Mouse (Mus musculus) layer of hippocampus, adult 6 months (tissue): Measurements from ENCODE around the gene Fbxo21. TPM values are rescaled to one million over a fixed set of nuclear protein-coding genes. Genes with fewer than 3 reads are reported as not detected.

Source experiments
- long read RNA-seq, 2 experiments: library from polyadenylated mRNA; unstranded; transcript quantifications; one replicate each; pipeline ENCODE4 v2.0.0; 2019 to 2020
- polyA plus RNA-seq: library from polyadenylated mRNA; unstranded; fragments of <200 nt; fragmentation: Nextera tagmentation; gene quantifications from 2 replicates; pipeline ENCODE4 v1.2.3, GENCODE M21; 2021

The Fbxo21 gene
- 57.4 and 61.8 TPM in 2 replicates for polyA plus RNA-seq
- long read RNA-seq, experiment 1, transcript Fbxo21-206 (12 exons, 3,959 nt), result minor isoform, 32 of 150 reads
- long read RNA-seq, experiment 1, transcript Fbxo21-201 (12 exons, 3,883 nt), result major isoform, 60 of 150 reads
- long read RNA-seq, experiment 1, partial matches to known transcripts, result 50 of 150 reads
- long read RNA-seq, experiment 1, other reads (novel, unspliced or antisense), result 6 of 150 reads
- long read RNA-seq, experiment 2, transcript Fbxo21-206 (12 exons, 3,959 nt), result minor isoform, 202 of 911 reads
- long read RNA-seq, experiment 2, transcript Fbxo21-201 (12 exons, 3,883 nt), result major isoform, 595 of 911 reads
- long read RNA-seq, experiment 2, transcript Fbxo21-203 (4 exons, 1,971 nt), result minor isoform, 22 of 911 reads
- long read RNA-seq, experiment 2, partial matches to known transcripts, result 58 of 911 reads
- long read RNA-seq, experiment 2, other reads (novel, unspliced or antisense), result 32 of 911 reads

GRCm38 (mm10) chr5:117976657-117977500 lies at the start of gene Fbxo21:
Gene Fbxo21, plus strand, starts transcription at chr5:117976730.

GRCm38 (mm10) chr5:118027698-118028190 lies 51.2 kb downstream of the Fbxo21 start, which contains the start of gene Tesc:
Gene Tesc, plus strand, starts transcription at chr5:118027743.

Other genes starting within 250 kb of the Fbxo21 start
- 7.8 and 7.9 TPM in 2 replicates for gene Nos1, start 195.7 kb upstream of the Fbxo21 start, polyA plus RNA-seq
- 237 and 271 TPM in 2 replicates for gene Tesc, start 51.0 kb downstream of the Fbxo21 start, polyA plus RNA-seq
- 2.8 and 3.0 TPM in 2 replicates for gene Fbxw8, start 178.7 kb downstream of the Fbxo21 start, polyA plus RNA-seq
- 2.1 and 2.5 TPM in 2 replicates for gene Hrk, start 187.9 kb downstream of the Fbxo21 start, polyA plus RNA-seq